In the genomic region with DNA sequence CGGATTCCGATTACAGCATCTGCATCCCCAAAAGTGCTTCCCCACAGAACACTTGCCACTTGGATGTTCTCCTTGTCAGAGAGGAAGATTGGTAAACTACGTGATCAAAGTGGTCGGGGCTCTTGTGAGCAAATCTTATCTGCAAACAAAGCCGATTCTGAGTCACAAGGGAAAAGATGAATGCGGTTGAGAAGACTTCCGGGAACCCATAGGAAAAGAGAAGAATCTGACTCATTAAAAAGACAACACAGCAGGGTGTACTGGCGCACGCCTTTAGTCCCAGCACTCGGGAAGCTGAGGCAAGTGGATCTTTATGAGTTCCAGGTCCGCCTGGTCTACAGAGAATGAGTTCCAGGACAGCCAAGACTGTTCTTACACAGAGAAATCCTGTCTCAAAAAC, we compare ENCODE assay signal across 41 mouse cellular contexts. TPM values are rescaled to one million over a fixed set of nuclear protein-coding genes. Genes with fewer than 3 reads are reported as not detected.
"Had no signal": no experiment of that assay in that cellular context is flagged by ENCODE, and none has a peak within 500 bp of the region (broad histone marks: within the 10 kb centered on the region; RNA-seq: fewer than 3 reads in every experiment).

No protein-coding gene starts in this region.

- H3K4me1 ChIP-seq: heart, embryonic 10.5 days; heart, embryonic 12.5 days; hindbrain, embryonic 10.5 days; hindbrain, embryonic 12.5 days; intestine, embryonic 15.5 days; limb, embryonic 13.5 days; limb, embryonic 15.5 days; liver, embryonic 12.5 days had no signal

- H3K9me3 ChIP-seq: heart, embryonic 10.5 days; heart, embryonic 12.5 days; hindbrain, embryonic 10.5 days; hindbrain, embryonic 12.5 days; intestine, embryonic 15.5 days; limb, embryonic 13.5 days; limb, embryonic 15.5 days; liver, embryonic 12.5 days had no signal

- H3K36me3 ChIP-seq: heart, embryonic 10.5 days; heart, embryonic 12.5 days; hindbrain, embryonic 10.5 days; hindbrain, embryonic 12.5 days; intestine, embryonic 15.5 days; limb, embryonic 13.5 days; limb, embryonic 15.5 days; liver, embryonic 12.5 days had no signal

- H3K4me3 ChIP-seq: heart, adult 2 months; heart, embryonic 10.5 days; heart, embryonic 12.5 days; hindbrain, embryonic 10.5 days; hindbrain, embryonic 12.5 days; intestine, embryonic 15.5 days; layer of hippocampus, adult 2 months; limb, embryonic 13.5 days; limb, embryonic 15.5 days; liver, embryonic 12.5 days had no signal

- H3K27me3 ChIP-seq: heart, embryonic 12.5 days; hindbrain, embryonic 12.5 days; intestine, embryonic 15.5 days; limb, embryonic 13.5 days; limb, embryonic 15.5 days; liver, embryonic 12.5 days had no signal

- DNase-seq: gastrocnemius, postnatal 25 days; heart, adult 2 months; heart, postnatal 10 days; heart, postnatal 4 days; kidney, adult 18-20 months; kidney, adult 8-10 months; kidney, postnatal 10 days; kidney, postnatal 25 days; kidney, postnatal 4 days; layer of hippocampus, postnatal 36 days; left cerebral cortex, postnatal 4 days had no signal

- H3K27ac ChIP-seq: heart, adult 2 months; heart, embryonic 10.5 days; hindbrain, embryonic 10.5 days; hindbrain, embryonic 12.5 days; hindbrain, embryonic 14.5 days; intestine, embryonic 15.5 days; layer of hippocampus, adult 2 months; limb, embryonic 13.5 days; limb, embryonic 15.5 days; liver, embryonic 12.5 days; liver, embryonic 14.5 days had no signal

RNA-seq across cellular contexts. Expression of a gene that starts 40.4 kb away (rescaled TPM):
- total RNA-seq: gastrocnemius, adult 18-20 months; gastrocnemius, adult 8-10 months; gastrocnemius, postnatal 25 days; gastrocnemius, postnatal 4 days; granulocyte monocyte progenitor cell, adult 5-6 weeks; heart, adult 2 months; heart, postnatal 10 days; heart, postnatal 25 days; heart, postnatal 4 days; layer of hippocampus, adult 2 months; layer of hippocampus, postnatal 10 days; layer of hippocampus, postnatal 36 days; left cerebral cortex, adult 18-20 months; left cerebral cortex, adult 8-10 months; left cerebral cortex, postnatal 10 days; left cerebral cortex, postnatal 25 days; left cerebral cortex, postnatal 4 days; liver, adult 2 months had no signal
- polyA plus RNA-seq: heart, adult 2 months; heart, embryonic 14.5 days; heart, embryonic 16.5 days; hindbrain, embryonic 10.5 days; hindbrain, embryonic 12.5 days; hindbrain, embryonic 14.5 days; hindbrain, embryonic 16.5 days; inflammation-experienced regulatory T-cells, adult 6 months; intestine, postnatal 0 days; kidney, embryonic 14.5 days; limb, embryonic 11.5 days; liver, adult 2 months; liver, embryonic 12.5 days; liver, embryonic 14.5 days; liver, embryonic 16.5 days had no signal

RNA-seq across cellular contexts. Expression of a gene that starts 51.7 kb away (rescaled TPM):
- total RNA-seq: granulocyte monocyte progenitor cell, adult 5-6 weeks had no signal
- polyA plus RNA-seq: inflammation-experienced regulatory T-cells, adult 6 months had no signal
